Comparison of ENCODE assay signal across 9 mouse cellular contexts in genomic region chr6:141197501-141197900, GRCm38 (mm10).
DNase-seq lines count a peak whose midpoint lies in the region.
"Had no signal": no experiment of that assay in that cellular context is flagged by ENCODE, and none has a peak within 500 bp of the region (broad histone marks: within the 10 kb centered on the region; RNA-seq: fewer than 3 reads in every experiment).

No protein-coding gene starts in this region.

- DNase-seq in cerebellum, postnatal 10 days: peak; percentile 49 to 55
- no peak for DNase-seq in cerebellum, adult 8-10 months
- peak; percentile 12 to 33 for DNase-seq in cerebellum, postnatal 25 days
- DNase-seq in cerebellum, adult 9-10 months: no peak
- DNase-seq: adrenal gland, adult 2 months; adrenal gland, postnatal 10 days; adrenal gland, postnatal 25 days; cerebellum, adult 18-20 months; embryo, embryonic 11 days had no signal

Comparison
In these comparisons a context has a peak if more than half of its experiments do, and no peak if none do; other contexts are left out.
1. DNase-seq: peak in cerebellum, postnatal 10 days (2 of 2) and cerebellum, postnatal 25 days (2 of 2); none in cerebellum, adult 8-10 months (single experiment) and cerebellum, adult 9-10 months (single experiment).